Mouse (Mus musculus) heart, embryonic 12.5 days (tissue): ENCODE results near the gene Bbx. TPM values are rescaled to one million over a fixed set of nuclear protein-coding genes. Genes with fewer than 3 reads are reported as not detected.
A peak's percentile ranks its signal among the peaks of the same experiment; 100 is the strongest.

ENCODE experiments used
- ATAC-seq: fragments of 200-750 bp; cut with Nextera tagmentation; 2 replicates; pipeline ENCODE4 v1.8.0; 2017; ENCODE audit warnings: moderate TSS enrichment, moderate library complexity; ENCODE audit not compliant: insufficient number of reproducible peaks, low FRiP score
- H3K27ac ChIP-seq: fragments of 300-500 bp; sonication (generic); 2 replicates; pipeline ENCODE4 v1.5.1; 2016; ENCODE audit warnings: mild to moderate bottlenecking, moderate library complexity; ENCODE audit not compliant: poor library complexity, severe bottlenecking
- H3K27me3 ChIP-seq: fragments of 300-500 bp; sonication (generic); replicated peaks from 2 replicates; pipeline ENCODE4 v1.6.1; 2016; ENCODE audit warnings: mild to moderate bottlenecking, moderate library complexity
- H3K36me3 ChIP-seq: fragments of 300-500 bp; sonication (generic); 2 replicates; pipeline ENCODE4 v1.6.1; 2016; ENCODE audit warnings: mild to moderate bottlenecking, moderate library complexity
- H3K4me1 ChIP-seq: fragments of 300-500 bp; sonication (generic); replicated peaks from 2 replicates; pipeline ENCODE4 v1.6.1; 2016; ENCODE audit warnings: mild to moderate bottlenecking
- H3K4me2 ChIP-seq: fragments of 300-500 bp; sonication (generic); 2 replicates; pipeline ENCODE4 v1.6.1; 2016; ENCODE audit warnings: mild to moderate bottlenecking, moderate library complexity
- H3K4me3 ChIP-seq: fragments of 300-500 bp; sonication (generic); 2 replicates; pipeline ENCODE4 v1.5.1; 2016; ENCODE audit warnings: mild to moderate bottlenecking
- H3K9ac ChIP-seq: fragments of 300-500 bp; sonication (generic); 2 replicates; pipeline ENCODE4 v1.6.1; 2016; ENCODE audit warnings: mild to moderate bottlenecking, moderate library complexity
- H3K9me3 ChIP-seq: fragments of 300-500 bp; sonication (generic); replicated peaks from 2 replicates; pipeline ENCODE4 v1.6.1; 2016; ENCODE audit warnings: mild to moderate bottlenecking, moderate library complexity
- WGBS: fragments of 180-500 bp; shearing (Covaris S2); methylation state at CpG from one replicate; pipeline ENCODE4 v1.1.7; 2016; 5-methylcytosine and 5-hydroxymethylcytosine counted together
- polyA plus RNA-seq: library from polyadenylated mRNA; unstranded; fragments of >200 nt; fragmentation: Nextera tagmentation; extraction: Ambion mirVana; gene quantifications from 2 replicates; pipeline ENCODE4 v1.2.1, GENCODE M21; 2016

The Bbx gene
- polyA plus RNA-seq, 1 experiment from 2014 or later, result 37.7 TPM

- Histone ChIP-seq H3K9me3 (no peaks in the 10 kb centered on the region), H3K4me2 (no peak overlapping the region), H3K27me3 (no peaks in the 10 kb centered on the region), H3K9ac (no peak overlapping the region), H3K36me3 (no peaks in the 10 kb centered on the region), H3K27ac (no peak overlapping the region), H3K4me1 (no peaks in the 10 kb centered on the region), H3K4me3 (no peak overlapping the region)
- WGBS, result 83% methylated on average over 15 of the region's 15 CpGs
- no peak for ATAC-seq
These were observed 5.6 kb upstream of the Bbx start for GRCm38 (mm10) chr16:50437788-50438187.

GRCm38 (mm10) chr16:50437331-50437730 is 5.1 kb upstream of the Bbx start:
- H3K4me3 ChIP-seq, result no peak overlapping the region
- no peaks in the 10 kb centered on the region for H3K4me1 ChIP-seq
- H3K4me2 ChIP-seq, result no peak overlapping the region
- ATAC-seq, result no peak
- H3K9ac ChIP-seq, result no peak overlapping the region
- no peaks in the 10 kb centered on the region for H3K36me3 ChIP-seq
- H3K27me3 ChIP-seq, result no peaks in the 10 kb centered on the region
- H3K27ac ChIP-seq, result no peak overlapping the region
- H3K9me3 ChIP-seq, result no peaks in the 10 kb centered on the region
- 14% methylated on average over 2 of the region's 2 CpGs for WGBS

GRCm38 (mm10) chr16:50431011-50431981 is 894 bp downstream of the Bbx start:
- peaks cover 7% of the 10 kb centered on the region for H3K4me1 ChIP-seq
- peak; percentile 80 for ATAC-seq
- peak overlapping the region; percentile 96 for H3K27ac ChIP-seq
- peak overlapping the region; percentile 74 for H3K4me3 ChIP-seq
- H3K9ac ChIP-seq, result peak overlapping the region; percentile 91
- WGBS, result under 1% methylated on average over 63 of the region's 72 CpGs
- no peaks in the 10 kb centered on the region for H3K36me3 ChIP-seq
- H3K9me3 ChIP-seq, result no peaks in the 10 kb centered on the region
- H3K27me3 ChIP-seq, result no peaks in the 10 kb centered on the region
- peak overlapping the region; percentile 92 for H3K4me2 ChIP-seq

GRCm38 (mm10) chr16:50430515-50430877 is 1.7 kb downstream of the Bbx start:
- Histone ChIP-seq H3K36me3 (no peaks in the 10 kb centered on the region), H3K27me3 (no peaks in the 10 kb centered on the region), H3K4me2 (peak overlapping the region; percentile 92), H3K4me3 (peak overlapping the region; percentile 74), H3K27ac (peak overlapping the region; percentile 96), H3K4me1 (peaks cover 7% of the 10 kb centered on the region), H3K9ac (peak overlapping the region; percentile 91), H3K9me3 (no peaks in the 10 kb centered on the region)
- WGBS, result under 1% methylated on average over 12 of the region's 12 CpGs
- ATAC-seq, result no peak

- Histone ChIP-seq H3K4me1 (peaks cover 7% of the 10 kb centered on the region), H3K4me3 (peak overlapping the region; percentile 74), H3K4me2 (peak overlapping the region; percentile 92), H3K36me3 (peaks cover 4% of the 10 kb centered on the region; the same call in 1 of the 2 replicates), H3K9ac (peak overlapping the region; percentile 91), H3K27ac (peak overlapping the region; percentile 96), H3K27me3 (no peaks in the 10 kb centered on the region), H3K9me3 (no peaks in the 10 kb centered on the region)
- 0 out of 2 replicates have a peak, but pooled peaks have one; percentile 3 for ATAC-seq
- under 1% methylated on average over 68 of the region's 69 CpGs for WGBS
These were observed 2.3 kb downstream of the Bbx start for GRCm38 (mm10) chr16:50429692-50430514.

GRCm38 (mm10) chr16:50428871-50429691 is 3.1 kb downstream of the Bbx start:
- Histone ChIP-seq H3K9ac (peak overlapping the region; percentile 91), H3K9me3 (no peaks in the 10 kb centered on the region), H3K4me2 (peak overlapping the region; percentile 92), H3K27ac (peak overlapping the region; percentile 96; the same call in 1 of the 2 replicates), H3K27me3 (no peaks in the 10 kb centered on the region), H3K4me3 (peak overlapping the region; percentile 74), H3K4me1 (peaks cover 7% of the 10 kb centered on the region), H3K36me3 (peaks cover 4% of the 10 kb centered on the region; the same call in 1 of the 2 replicates)
- 5% methylated on average over 23 of the region's 23 CpGs for WGBS
- ATAC-seq, result no peak

- 22% methylated on average over 1 of the region's 1 CpGs for WGBS
- ATAC-seq, result no peak
- Histone ChIP-seq H3K27me3 (no peaks in the 10 kb centered on the region), H3K9me3 (no peaks in the 10 kb centered on the region), H3K36me3 (peaks cover 7% of the 10 kb centered on the region; the same call in 1 of the 2 replicates), H3K4me2 (no peak overlapping the region), H3K4me1 (no peaks in the 10 kb centered on the region), H3K9ac (no peak overlapping the region), H3K4me3 (no peak overlapping the region), H3K27ac (no peak overlapping the region)
These were observed 12.1 kb downstream of the Bbx start for GRCm38 (mm10) chr16:50420130-50420529.

GRCm38 (mm10) chr16:50415406-50415805 is 16.8 kb downstream of the Bbx start:
- no peak overlapping the region for H3K4me3 ChIP-seq
- H3K27me3 ChIP-seq, result no peaks in the 10 kb centered on the region
- 0 out of 2 replicates have a peak, but pooled peaks cover 5% of the 10 kb centered on the region for H3K36me3 ChIP-seq
- WGBS, result 80% methylated on average over 8 of the region's 8 CpGs
- no peak for ATAC-seq
- H3K9me3 ChIP-seq, result no peaks in the 10 kb centered on the region
- no peak overlapping the region for H3K9ac ChIP-seq
- no peak overlapping the region for H3K4me2 ChIP-seq
- H3K4me1 ChIP-seq, result peaks cover 4% of the 10 kb centered on the region; the same call in 1 of the 2 replicates
- no peak overlapping the region for H3K27ac ChIP-seq

GRCm38 (mm10) chr16:50402851-50403250 is 29.3 kb downstream of the Bbx start:
- Histone ChIP-seq H3K4me2 (no peak overlapping the region), H3K9me3 (no peaks in the 10 kb centered on the region), H3K27ac (no peak overlapping the region), H3K4me3 (no peak overlapping the region), H3K9ac (no peak overlapping the region), H3K27me3 (no peaks in the 10 kb centered on the region), H3K36me3 (0 out of 2 replicates have a peak, but pooled peaks cover 5% of the 10 kb centered on the region), H3K4me1 (peaks cover 15% of the 10 kb centered on the region)
- 37% methylated on average over 5 of the region's 5 CpGs for WGBS
- no peak for ATAC-seq

GRCm38 (mm10) chr16:50399775-50400174 is 32.4 kb downstream of the Bbx start:
- H3K4me3 ChIP-seq, result no peak overlapping the region
- 75% methylated on average over 6 of the region's 6 CpGs for WGBS
- H3K4me2 ChIP-seq, result peak overlapping the region; percentile 4; the same call in 1 of the 2 replicates
- H3K4me1 ChIP-seq, result peaks cover 20% of the 10 kb centered on the region
- H3K27ac ChIP-seq, result 0 out of 2 replicates have a peak overlapping the region, but pooled peaks have one; percentile 23
- no peaks in the 10 kb centered on the region for H3K9me3 ChIP-seq
- H3K27me3 ChIP-seq, result no peaks in the 10 kb centered on the region
- H3K36me3 ChIP-seq, result 0 out of 2 replicates have a peak, but pooled peaks cover 5% of the 10 kb centered on the region
- no peak overlapping the region for H3K9ac ChIP-seq
- no peak for ATAC-seq
